Mouse (Mus musculus): Measurements from ENCODE around the gene Nfia. TPM values are rescaled to one million over a fixed set of nuclear protein-coding genes. Genes with fewer than 3 reads are reported as not detected.

Nfia gene
- polyA plus RNA-seq, 1 experiment from 2014 or later: 28.6 TPM

GRCm38 (mm10) chr4:97832279-97832640 lies 59.7 kb downstream of the Nfia start:
- no peak overlapping the region for H3K4me2 ChIP-seq (replicated peaks)
- H3K27me3 ChIP-seq: peaks cover 81% of the 10 kb centered on the region
- peaks cover 27% of the 10 kb centered on the region for H3K4me1 ChIP-seq
- H3K36me3 ChIP-seq: no peaks in the 10 kb centered on the region
- no peak for ATAC-seq (ENCODE audit: low FRiP score, low read depth)
- H3K9me3 ChIP-seq: no peaks in the 10 kb centered on the region
- H3K9ac ChIP-seq (replicated peaks): no peak overlapping the region
- no peak overlapping the region for H3K27ac ChIP-seq (replicated peaks)
- no peak overlapping the region for H3K4me3 ChIP-seq
- 92% methylated on average over 4 of the region's 4 CpGs for WGBS

- no peaks in the 10 kb centered on the region for H3K36me3 ChIP-seq
- no peaks in the 10 kb centered on the region for H3K9me3 ChIP-seq
- H3K27me3 ChIP-seq: peaks cover 91% of the 10 kb centered on the region
- H3K9ac ChIP-seq (replicated peaks): no peak overlapping the region
- H3K4me2 ChIP-seq (replicated peaks): no peak overlapping the region
- 64% methylated on average over 13 of the region's 13 CpGs for WGBS
- H3K4me3 ChIP-seq: no peak overlapping the region
- no peak for ATAC-seq (ENCODE audit: low FRiP score, low read depth)
- H3K4me1 ChIP-seq: peaks cover 42% of the 10 kb centered on the region
- no peak overlapping the region for H3K27ac ChIP-seq (replicated peaks)
Measured at GRCm38 (mm10) chr4:97836812-97837211, 64.3 kb downstream of the Nfia start.

- no peak overlapping the region for H3K4me2 ChIP-seq (replicated peaks)
- H3K4me3 ChIP-seq: no peak overlapping the region
- no peaks in the 10 kb centered on the region for H3K9me3 ChIP-seq
- no peak for ATAC-seq (ENCODE audit: low FRiP score, low read depth)
- 87% methylated on average over 3 of the region's 3 CpGs for WGBS
- H3K27me3 ChIP-seq: peaks cover 96% of the 10 kb centered on the region
- H3K27ac ChIP-seq (replicated peaks): no peak overlapping the region
- H3K4me1 ChIP-seq: peaks cover 42% of the 10 kb centered on the region
- no peak overlapping the region for H3K9ac ChIP-seq (replicated peaks)
- no peaks in the 10 kb centered on the region for H3K36me3 ChIP-seq
Measured at GRCm38 (mm10) chr4:97837724-97838123, 65.2 kb downstream of the Nfia start.

GRCm38 (mm10) chr4:97838651-97839050 lies 66.1 kb downstream of the Nfia start:
- Histone ChIP-seq H3K36me3 (no peaks in the 10 kb centered on the region), H3K27me3 (peaks cover 93% of the 10 kb centered on the region), H3K27ac (replicated peaks) (no peak overlapping the region), H3K4me2 (replicated peaks) (no peak overlapping the region), H3K4me3 (no peak overlapping the region), H3K4me1 (peaks cover 49% of the 10 kb centered on the region), H3K9ac (replicated peaks) (no peak overlapping the region), H3K9me3 (no peaks in the 10 kb centered on the region)
- 77% methylated on average over 3 of the region's 3 CpGs for WGBS
- ATAC-seq (ENCODE audit: low FRiP score, low read depth): no peak

- Histone ChIP-seq H3K4me1 (peaks cover 58% of the 10 kb centered on the region), H3K36me3 (no peaks in the 10 kb centered on the region), H3K4me3 (no peak overlapping the region), H3K27me3 (peaks cover 85% of the 10 kb centered on the region), H3K9ac (replicated peaks) (no peak overlapping the region), H3K27ac (replicated peaks) (0 out of 2 replicates have a peak overlapping the region, but pooled peaks have one; percentile 25), H3K4me2 (replicated peaks) (no peak overlapping the region), H3K9me3 (no peaks in the 10 kb centered on the region)
- ATAC-seq (ENCODE audit: low FRiP score, low read depth): peak; percentile 74
- 28% methylated on average over 7 of the region's 7 CpGs for WGBS
Measured at GRCm38 (mm10) chr4:97839406-97840101, 67.0 kb downstream of the Nfia start.

GRCm38 (mm10) chr4:97840227-97841062 lies 67.9 kb downstream of the Nfia start:
- H3K27ac ChIP-seq (replicated peaks): no peak overlapping the region
- ATAC-seq (ENCODE audit: low FRiP score, low read depth): no peak
- no peak overlapping the region for H3K4me3 ChIP-seq
- H3K36me3 ChIP-seq: no peaks in the 10 kb centered on the region
- H3K9me3 ChIP-seq: no peaks in the 10 kb centered on the region
- peaks cover 85% of the 10 kb centered on the region for H3K27me3 ChIP-seq
- WGBS: 20% methylated on average over 8 of the region's 8 CpGs
- H3K9ac ChIP-seq (replicated peaks): no peak overlapping the region
- H3K4me1 ChIP-seq: peaks cover 67% of the 10 kb centered on the region
- H3K4me2 ChIP-seq (replicated peaks): no peak overlapping the region

GRCm38 (mm10) chr4:97841063-97841595 lies 68.6 kb downstream of the Nfia start:
- no peak for ATAC-seq (ENCODE audit: low FRiP score, low read depth)
- H3K27ac ChIP-seq (replicated peaks): no peak overlapping the region

GRCm38 (mm10) chr4:97841745-97842144 lies 69.2 kb downstream of the Nfia start:
- Histone ChIP-seq H3K9me3 (no peaks in the 10 kb centered on the region), H3K4me2 (replicated peaks) (no peak overlapping the region), H3K4me3 (no peak overlapping the region), H3K4me1 (peaks cover 66% of the 10 kb centered on the region), H3K27ac (replicated peaks) (no peak overlapping the region), H3K36me3 (no peaks in the 10 kb centered on the region), H3K27me3 (peaks cover 82% of the 10 kb centered on the region), H3K9ac (replicated peaks) (no peak overlapping the region)
- WGBS: 75% methylated on average over 5 of the region's 5 CpGs
- ATAC-seq (ENCODE audit: low FRiP score, low read depth): no peak

More at GRCm38 (mm10) chr4:97841063-97841595, 68.6 kb downstream of the Nfia start:
- Histone ChIP-seq H3K9me3 (no peaks in the 10 kb centered on the region), H3K27me3 (peaks cover 82% of the 10 kb centered on the region), H3K36me3 (no peaks in the 10 kb centered on the region), H3K4me3 (no peak overlapping the region), H3K9ac (replicated peaks) (no peak overlapping the region), H3K4me2 (replicated peaks) (no peak overlapping the region), H3K4me1 (peaks cover 68% of the 10 kb centered on the region)
- 37% methylated on average over 4 of the region's 4 CpGs for WGBS

- no peak overlapping the region for H3K27ac ChIP-seq (replicated peaks)
- ATAC-seq (ENCODE audit: low FRiP score, low read depth): peak; percentile 64; the same call in 1 of the 2 replicates
- H3K4me3 ChIP-seq: no peak overlapping the region
- no peak overlapping the region for H3K9ac ChIP-seq (replicated peaks)
- H3K36me3 ChIP-seq: no peaks in the 10 kb centered on the region
- 10% methylated on average over 15 of the region's 15 CpGs for WGBS
- peaks cover 78% of the 10 kb centered on the region for H3K27me3 ChIP-seq
- H3K4me1 ChIP-seq: peaks cover 46% of the 10 kb centered on the region
- peak overlapping the region; percentile 25; the same call in 1 of the 2 replicates for H3K4me2 ChIP-seq (replicated peaks)
- H3K9me3 ChIP-seq: no peaks in the 10 kb centered on the region
Measured at GRCm38 (mm10) chr4:97843981-97844690, 71.6 kb downstream of the Nfia start.

GRCm38 (mm10) chr4:97844899-97845298 lies 72.4 kb downstream of the Nfia start:
- peaks cover 38% of the 10 kb centered on the region for H3K4me1 ChIP-seq
- peaks cover 72% of the 10 kb centered on the region for H3K27me3 ChIP-seq

GRCm38 (mm10) chr4:97847653-97848052 lies 75.1 kb downstream of the Nfia start:
- peaks cover 58% of the 10 kb centered on the region for H3K27me3 ChIP-seq
- H3K4me3 ChIP-seq: no peak overlapping the region
- 85% methylated on average over 5 of the region's 5 CpGs for WGBS
- no peak overlapping the region for H3K9ac ChIP-seq (replicated peaks)
- H3K36me3 ChIP-seq: no peaks in the 10 kb centered on the region
- no peak overlapping the region for H3K4me2 ChIP-seq (replicated peaks)
- peaks cover 26% of the 10 kb centered on the region for H3K4me1 ChIP-seq
- no peaks in the 10 kb centered on the region for H3K9me3 ChIP-seq
- H3K27ac ChIP-seq (replicated peaks): no peak overlapping the region
- ATAC-seq (ENCODE audit: low FRiP score, low read depth): no peak

More at GRCm38 (mm10) chr4:97844899-97845298, 72.4 kb downstream of the Nfia start:
- H3K36me3 ChIP-seq: no peaks in the 10 kb centered on the region
- no peaks in the 10 kb centered on the region for H3K9me3 ChIP-seq
- H3K27ac ChIP-seq (replicated peaks): no peak overlapping the region
- H3K4me2 ChIP-seq (replicated peaks): peak overlapping the region; percentile 25
- no peak for ATAC-seq (ENCODE audit: low FRiP score, low read depth)
- H3K4me3 ChIP-seq: no peak overlapping the region
- WGBS: 14% methylated on average over 6 of the region's 6 CpGs
- no peak overlapping the region for H3K9ac ChIP-seq (replicated peaks)
